Mouse (Mus musculus) bone marrow, adult 2 months (tissue): Measurements from ENCODE around the gene Aoah.

Experiments
- CTCF ChIP-seq: fragments of 200-500 bp; IDR thresholded peaks from 2 replicates; pipeline ENCODE4 v1.5.1; 2011; ENCODE audit warnings: low read length, control low read depth; ENCODE audit not compliant: control insufficient read depth, insufficient read depth
- POLR2A ChIP-seq: fragments of 200-500 bp; IDR thresholded peaks from 2 replicates; pipeline ENCODE4 v1.6.1; 2011; ENCODE audit warnings: low read depth, mild to moderate bottlenecking, control low read depth, low read length, borderline replicate concordance; ENCODE audit not compliant: control insufficient read depth

DNA sequence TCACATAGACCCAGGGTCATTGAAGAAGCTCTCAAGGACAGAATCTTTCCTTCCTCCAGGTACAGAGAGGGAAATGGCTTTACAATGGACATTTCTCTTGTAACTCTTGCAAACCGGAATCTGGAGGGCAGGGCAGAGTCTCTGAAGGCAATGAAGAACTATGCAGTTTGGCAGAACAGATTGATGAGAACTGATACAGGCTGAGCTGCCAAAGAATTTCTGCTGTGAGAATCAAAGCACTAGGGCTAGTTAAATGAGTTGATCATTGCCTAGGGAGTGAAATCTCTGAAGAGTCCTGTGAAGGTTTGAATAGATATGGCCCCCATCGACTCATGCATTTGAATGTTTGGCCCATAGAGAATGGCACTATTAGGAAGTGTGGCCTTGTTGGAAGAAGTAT, 34.8 kb downstream of the Aoah start:
- TF ChIP-seq CTCF, result no peak
- TF ChIP-seq POLR2A, result no peak
